In genomic region chr10:60285183-60285582, GRCm38 (mm10) we compare ENCODE assay signal across 8 mouse cellular contexts. TPM values are rescaled to one million over a fixed set of nuclear protein-coding genes. Genes with fewer than 3 reads are reported as not detected.
DNase-seq lines count a peak whose midpoint lies in the region; ATAC-seq and TF ChIP-seq lines count a peak whose summit lies in the region.

No protein-coding gene starts in this region.

- H3K4me2 ChIP-seq in heart, embryonic 15.5 days = peak overlapping the region; percentile 35
- peak overlapping the region; percentile 42 for H3K4me2 ChIP-seq in hindbrain, embryonic 12.5 days (replicated peaks)
- H3K4me2 ChIP-seq in midbrain, embryonic 12.5 days (replicated peaks) = peak overlapping the region; percentile 52

- DNase-seq in heart, postnatal 25 days (ENCODE audit: low spot score) = no peak
- no peak for DNase-seq in right cerebral cortex, postnatal 4 days
- DNase-seq in right cerebral cortex, postnatal 25 days = no peak
- no peak for DNase-seq in gastrocnemius, postnatal 10 days

- H3K4me3 ChIP-seq in heart, embryonic 15.5 days = peak overlapping the region; percentile 4; the same call in 1 of the 2 replicates
- H3K4me3 ChIP-seq in bone marrow macrophage, adult 2 months (ENCODE audit: insufficient read depth, low read length) = peak overlapping the region; percentile 96
- 0 out of 2 replicates have a peak overlapping the region, but pooled peaks have one; percentile 10 for H3K4me3 ChIP-seq in hindbrain, embryonic 12.5 days
- peak overlapping the region; percentile 22 for H3K4me3 ChIP-seq in midbrain, embryonic 12.5 days

- no peaks in the 10 kb centered on the region for H3K36me3 ChIP-seq in heart, embryonic 15.5 days
- H3K36me3 ChIP-seq in hindbrain, embryonic 12.5 days = no peaks in the 10 kb centered on the region
- no peaks in the 10 kb centered on the region for H3K36me3 ChIP-seq in midbrain, embryonic 12.5 days

- 52% methylated on average over 8 of the region's 8 CpGs for WGBS in heart, embryonic 15.5 days
- 47% methylated on average over 8 of the region's 8 CpGs for WGBS in hindbrain, embryonic 12.5 days
- 51% methylated on average over 8 of the region's 8 CpGs for WGBS in midbrain, embryonic 12.5 days

- no peaks in the 10 kb centered on the region for H3K9me3 ChIP-seq in heart, embryonic 15.5 days (replicated peaks)
- no peaks in the 10 kb centered on the region for H3K9me3 ChIP-seq in hindbrain, embryonic 12.5 days (replicated peaks)
- H3K9me3 ChIP-seq in midbrain, embryonic 12.5 days = no peaks in the 10 kb centered on the region

- H3K27ac ChIP-seq in heart, embryonic 15.5 days = peak overlapping the region; percentile 64
- H3K27ac ChIP-seq in bone marrow macrophage, adult 2 months (ENCODE audit: insufficient read depth, low read depth, low read length) = peak overlapping the region; percentile 98
- H3K27ac ChIP-seq in hindbrain, embryonic 12.5 days = peak overlapping the region; percentile 87
- peak overlapping the region; percentile 74 for H3K27ac ChIP-seq in midbrain, embryonic 12.5 days (replicated peaks)

- no peak overlapping the region; the same call in 1 of the 2 replicates for H3K9ac ChIP-seq in heart, embryonic 15.5 days
- no peak overlapping the region for H3K9ac ChIP-seq in hindbrain, embryonic 12.5 days
- H3K9ac ChIP-seq in midbrain, embryonic 12.5 days (replicated peaks) = peak overlapping the region; percentile 5; the same call in 1 of the 2 replicates

- H3K27me3 ChIP-seq in heart, embryonic 15.5 days = no peaks in the 10 kb centered on the region
- no peaks in the 10 kb centered on the region for H3K27me3 ChIP-seq in hindbrain, embryonic 12.5 days
- no peaks in the 10 kb centered on the region for H3K27me3 ChIP-seq in midbrain, embryonic 12.5 days

- TF ChIP-seq CTCF in bone marrow macrophage, adult 2 months (IDR thresholded peaks at IDR 0.05; ENCODE audit: low read depth, low read length) = no peak

- TF ChIP-seq POLR2A in bone marrow macrophage, adult 2 months (IDR thresholded peaks at IDR 0.05; ENCODE audit: borderline replicate concordance, low read depth, low read length) = no peak

- ATAC-seq in heart, embryonic 15.5 days (replicated peaks; ENCODE audit: insufficient number of reproducible peaks, insufficient read depth, low FRiP score, low read depth) = no peak; the same call in 1 of the 2 replicates
- ATAC-seq in hindbrain, embryonic 12.5 days (ENCODE audit: low FRiP score) = peak; percentile 38
- ATAC-seq in midbrain, embryonic 12.5 days (ENCODE audit: low FRiP score, low read depth) = peak; percentile 45; the same call in 1 of the 2 replicates

- intact Hi-C loops in heart, postnatal 25 days (cut with DNase I) = no loop called here

- peaks cover 86% of the 10 kb centered on the region for H3K4me1 ChIP-seq in heart, embryonic 15.5 days (replicated peaks)
- H3K4me1 ChIP-seq in bone marrow macrophage, adult 2 months (ENCODE audit: control insufficient read depth, insufficient read depth, low read length) = peaks cover 58% of the 10 kb centered on the region
- H3K4me1 ChIP-seq in hindbrain, embryonic 12.5 days = peaks cover 84% of the 10 kb centered on the region
- H3K4me1 ChIP-seq in midbrain, embryonic 12.5 days = peaks cover 79% of the 10 kb centered on the region

RNA-seq across cellular contexts. Expression of gene Psap, which starts 7.8 kb away (rescaled TPM):
- 118 and 142 TPM in 2 replicates for polyA plus RNA-seq in heart, embryonic 15.5 days (2015; fragmentation: Nextera tagmentation; extraction: Ambion mirVana)
- total RNA-seq in heart, postnatal 25 days (2021) = 1,000 to 10,000 TPM in 1 of 2 experiments, 100 to 1,000 TPM in 1; 984 to 1,036 TPM
- polyA plus RNA-seq in bone marrow macrophage, adult 2 months (2012; ENCODE audit: insufficient read depth, insufficient read length, missing spikeins) = 4,392 and 4,568 TPM in 2 replicates
- 102 and 104 TPM in 2 replicates for polyA plus RNA-seq in hindbrain, embryonic 12.5 days (2016; fragmentation: Nextera tagmentation; extraction: Ambion mirVana)
- polyA plus RNA-seq in midbrain, embryonic 12.5 days (2016; fragmentation: Nextera tagmentation; extraction: Ambion mirVana) = 85.5 and 96.5 TPM in 2 replicates
- total RNA-seq in gastrocnemius, postnatal 10 days (2021) = 100 to 1,000 TPM; 405 to 444 TPM

Comparison
In these comparisons a context has a peak if more than half of its experiments do, and no peak if none do; other contexts are left out.
1. H3K4me3 ChIP-seq: peak in every context shown above with its lines; median percentile 96 in bone marrow macrophage, adult 2 months; 22 in midbrain, embryonic 12.5 days; 10 in hindbrain, embryonic 12.5 days; 4 in heart, embryonic 15.5 days.
2. RNA of gene Psap, which starts 7.8 kb away (polyA plus RNA-seq): 4,392 to 4,568 TPM in bone marrow macrophage, adult 2 months; 118 to 142 TPM in heart, embryonic 15.5 days, 102 to 104 TPM in hindbrain, embryonic 12.5 days and 85.5 to 96.5 TPM in midbrain, embryonic 12.5 days; every median in the first group is over 10 times any median in the second.
3. Peak in every context shown above with its lines, with median percentiles within 50 percentile points of each other: H3K27ac ChIP-seq and H3K4me2 ChIP-seq.